Mouse (Mus musculus) urinary bladder, postnatal 4 days (tissue): Measurements from ENCODE around the gene Hydin.
"Not testable (repeated sequence)": the region's sequence is repeated elsewhere in the genome, so short reads cannot be mapped to it uniquely, and the experiment has no call there.

Experiments used
- DNase-seq, 2 experiments: peaks; one replicate each; pipeline ENCODE4 v3.0.0; 2021 to 2022; ENCODE audit warnings: low spot score in 2 of 2

The Hydin gene

DNA sequence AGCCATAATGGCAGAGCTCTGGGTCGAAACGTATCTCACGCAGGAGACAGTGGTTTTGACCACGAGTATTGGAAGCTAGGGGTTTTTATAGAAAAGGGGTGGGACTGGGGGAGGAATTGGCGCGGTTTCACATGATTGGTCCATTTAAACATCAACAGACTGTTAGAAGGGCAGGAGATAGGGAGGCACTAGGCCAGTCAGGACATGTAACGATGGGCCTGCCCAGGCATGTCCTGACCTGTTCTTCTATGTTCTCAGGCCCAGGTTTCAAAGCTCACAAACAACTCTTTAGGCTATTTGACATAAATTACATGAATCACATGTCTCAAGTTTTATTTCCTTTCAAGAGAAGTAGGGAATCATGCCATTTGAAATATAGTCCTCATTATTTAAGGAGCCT, 255.7 kb downstream of the Hydin start:
- DNase-seq = not testable (repeated sequence)

DNA sequence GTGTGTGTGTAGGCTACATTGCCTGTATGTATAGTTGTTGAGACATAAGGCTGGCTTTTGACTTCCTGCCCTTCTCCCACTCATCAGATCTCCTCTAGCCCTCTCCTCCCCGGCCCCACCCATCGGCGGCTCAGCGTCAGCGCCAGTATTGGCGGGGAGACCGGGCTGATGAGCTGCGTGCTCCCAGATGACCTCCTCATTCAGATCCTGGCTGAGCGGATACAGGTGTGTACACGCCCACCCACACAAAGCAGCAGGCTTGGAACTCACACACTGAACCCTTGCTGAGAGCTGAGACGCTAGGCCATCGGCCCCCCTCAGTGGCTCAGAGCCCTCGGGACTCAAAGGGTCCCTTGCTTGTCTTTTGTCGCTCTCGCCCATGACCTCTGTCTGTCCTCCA, 256.2 kb downstream of the Hydin start:
- DNase-seq = no peak

DNA sequence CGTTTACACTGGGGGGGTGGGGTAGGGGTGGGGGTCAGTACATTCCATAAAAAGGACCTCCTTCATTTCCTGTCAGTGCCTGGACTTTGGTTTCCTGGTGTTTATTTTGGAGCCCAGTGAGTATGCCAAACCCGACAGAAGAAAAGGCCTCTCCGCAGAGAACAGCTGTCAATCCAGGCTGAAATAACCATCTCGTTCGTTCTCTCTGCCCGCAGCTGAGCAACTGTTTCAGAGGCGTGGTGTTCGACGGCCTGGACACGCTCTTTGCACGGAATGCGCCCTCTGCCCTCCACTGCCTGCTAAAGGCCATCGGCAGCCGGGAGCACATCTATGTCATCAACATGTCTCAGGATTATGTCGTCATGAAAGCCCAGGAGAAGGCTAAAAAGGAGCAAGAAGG, 258.5 kb downstream of the Hydin start:
- DNase-seq = no peak

DNA sequence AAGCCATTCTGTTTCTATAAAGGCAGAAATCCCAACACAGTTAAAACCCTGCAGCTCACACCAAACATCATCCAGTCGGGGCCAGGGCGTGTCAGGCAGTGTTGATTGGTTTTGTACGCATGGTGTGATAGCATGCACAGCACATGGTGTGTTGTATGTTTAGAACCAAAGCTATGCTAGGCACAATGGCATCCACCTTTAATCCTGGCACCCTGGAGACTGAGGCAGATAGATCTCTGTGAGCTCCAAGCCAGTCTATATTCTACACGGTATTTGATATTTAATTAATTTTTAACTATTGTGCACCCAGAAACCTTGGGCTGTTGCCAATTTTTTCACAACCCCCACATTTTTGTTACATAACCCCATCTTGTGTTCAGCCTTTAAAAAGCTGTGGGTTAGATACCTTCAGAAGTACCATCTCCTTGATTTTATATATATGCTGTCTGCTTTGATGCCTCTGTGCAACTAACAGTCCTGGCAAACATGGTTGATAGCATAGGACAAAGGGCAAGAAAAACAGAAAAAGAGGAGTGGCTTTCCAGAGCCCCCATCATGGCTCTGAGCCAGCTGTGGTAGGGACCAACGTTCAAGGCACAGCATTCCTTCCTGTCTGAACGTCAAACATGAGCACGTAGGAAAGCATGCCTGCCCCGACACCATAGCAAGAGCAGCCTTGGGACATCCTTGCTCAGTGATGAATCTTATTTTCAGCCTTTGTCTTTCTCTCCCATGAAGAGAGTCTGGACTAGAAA, 263.4 kb downstream of the Hydin start:
- DNase-seq = no peak

DNA sequence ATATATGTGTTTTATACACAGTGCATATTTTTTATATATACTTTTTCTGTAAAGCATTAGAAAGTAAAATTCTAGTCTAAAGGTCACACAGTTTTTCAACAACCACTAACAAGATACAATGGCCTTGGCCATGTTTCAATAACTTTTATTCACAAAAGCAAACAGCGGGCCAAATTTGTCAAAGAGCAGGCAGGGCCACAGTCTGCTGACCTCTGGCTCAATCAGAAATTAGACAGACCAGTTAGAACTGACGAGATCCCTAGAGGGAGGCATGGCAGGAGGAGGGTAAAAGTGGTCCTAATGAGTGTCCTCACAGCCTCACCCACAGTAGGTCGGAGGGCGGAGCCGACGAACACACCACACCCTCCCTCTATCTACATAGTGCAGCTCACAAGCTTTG, 267.0 kb downstream of the Hydin start:
- DNase-seq = no peak

DNA sequence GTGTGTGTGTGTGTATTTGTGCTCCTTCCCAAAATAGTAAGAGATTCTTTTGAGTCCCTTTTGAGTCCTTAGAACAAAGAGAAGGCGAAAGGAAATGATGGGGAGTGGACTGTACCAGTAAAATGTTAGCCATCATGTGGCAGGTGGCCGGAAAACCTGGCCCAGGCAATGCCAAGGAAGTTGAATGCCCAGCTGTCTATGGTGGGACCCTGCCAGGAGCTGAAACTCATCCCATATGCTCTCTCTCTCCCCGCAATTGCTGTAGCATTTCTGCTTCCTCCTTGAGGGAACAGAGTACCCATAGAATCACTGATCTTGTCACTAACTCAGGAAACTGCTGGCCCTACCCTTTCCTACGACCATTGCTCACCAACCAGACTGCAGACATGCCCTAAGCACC, 271.1 kb downstream of the Hydin start:
- no peak for DNase-seq

DNA sequence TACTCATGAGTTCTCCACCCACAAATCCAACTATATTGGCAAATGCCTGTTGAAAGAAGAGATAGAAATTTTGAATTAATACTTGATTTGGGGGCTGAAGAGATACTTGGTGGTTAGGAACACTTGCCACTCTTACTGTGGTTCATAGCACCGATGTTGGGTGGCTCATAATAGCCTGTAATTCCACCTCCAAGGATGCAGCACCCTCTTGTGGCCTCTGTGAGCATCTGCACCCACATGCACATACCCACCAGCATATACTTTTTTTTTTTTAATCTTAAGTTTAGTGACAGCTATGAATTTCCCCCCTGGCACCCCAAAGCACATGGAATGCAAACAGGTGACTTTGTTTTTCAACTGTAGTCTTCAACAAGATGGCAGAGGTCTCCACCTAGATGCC, 283.6 kb downstream of the Hydin start:
- no peak for DNase-seq

DNA sequence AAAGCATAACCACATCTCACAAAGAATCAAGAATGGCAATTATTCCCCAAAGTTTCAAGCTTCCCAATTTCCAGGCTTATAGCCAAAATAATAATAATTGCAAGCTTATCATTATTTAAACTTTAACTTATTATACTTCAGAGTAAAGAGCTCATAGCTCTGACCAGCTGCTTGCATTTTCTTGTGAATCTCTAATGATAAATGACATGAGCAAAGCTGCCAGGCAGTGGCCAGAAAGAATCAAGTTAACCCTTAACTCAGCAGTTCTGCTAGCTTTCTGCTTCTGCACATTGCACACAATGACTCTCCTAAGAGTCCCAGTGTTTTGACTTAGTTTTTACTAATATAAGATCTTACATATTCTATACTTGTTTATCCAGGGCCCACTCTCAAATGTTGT, 285.3 kb downstream of the Hydin start:
- not testable (repeated sequence) for DNase-seq

DNA sequence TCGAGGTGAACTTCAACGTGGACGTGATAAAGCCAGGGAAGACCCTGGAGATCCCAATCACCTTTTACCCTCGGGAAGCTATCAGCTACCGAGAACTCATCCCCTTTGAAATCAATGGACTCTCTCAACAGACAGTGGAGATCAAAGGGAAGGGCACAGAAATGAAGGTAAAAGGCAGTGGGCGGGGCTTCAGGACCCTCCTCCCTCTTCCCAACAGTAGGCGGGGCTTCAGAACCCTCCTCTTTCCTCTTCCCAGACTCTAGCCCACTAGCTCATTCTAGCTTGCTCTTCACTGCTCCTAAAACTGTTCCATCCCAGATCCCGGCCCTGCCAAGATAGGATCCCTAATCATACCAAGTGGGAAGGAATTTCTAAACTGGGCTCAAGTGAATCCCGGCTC, 325.9 kb downstream of the Hydin start:
- DNase-seq = no peak

DNA sequence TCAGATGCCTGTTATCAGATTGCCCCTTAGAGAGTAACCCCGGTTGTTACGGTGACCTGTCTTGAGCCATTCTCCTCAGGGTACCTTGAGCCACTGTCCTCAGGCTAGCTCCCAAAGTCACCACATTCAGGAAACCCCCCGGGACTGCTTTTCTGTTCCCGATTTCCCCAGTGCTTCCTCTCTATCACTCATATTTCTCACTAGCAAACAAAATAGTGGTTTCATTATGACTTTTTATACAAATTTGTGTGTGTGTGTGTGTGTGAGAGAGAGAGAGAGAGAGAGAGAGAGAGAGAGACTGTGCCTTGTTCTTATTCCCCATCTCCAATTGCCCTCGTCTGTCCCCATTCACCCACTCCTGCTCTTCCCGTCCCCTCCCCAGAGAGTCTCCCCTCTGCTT, 327.4 kb downstream of the Hydin start:
- no peak for DNase-seq

DNA sequence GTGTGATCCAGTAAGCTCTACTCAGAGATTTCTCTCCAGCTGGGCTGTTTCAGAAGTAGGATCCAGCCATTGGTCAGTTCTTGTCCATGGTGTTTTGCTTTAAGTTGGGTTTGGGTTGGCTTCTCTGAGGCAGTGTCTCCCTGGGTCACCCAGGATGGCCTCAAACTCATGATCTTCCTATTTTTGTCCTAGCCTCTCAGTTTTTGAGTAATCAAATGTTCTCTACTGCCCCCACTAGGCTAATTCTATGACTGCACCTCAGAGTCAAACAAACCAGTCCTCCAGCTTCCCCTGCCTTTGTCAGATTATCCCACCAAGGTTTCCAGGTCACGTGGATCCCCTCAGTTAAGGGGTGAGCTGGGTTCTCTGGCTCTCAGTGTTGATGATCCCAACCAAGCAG, 337.8 kb downstream of the Hydin start:
- DNase-seq = no peak

DNA sequence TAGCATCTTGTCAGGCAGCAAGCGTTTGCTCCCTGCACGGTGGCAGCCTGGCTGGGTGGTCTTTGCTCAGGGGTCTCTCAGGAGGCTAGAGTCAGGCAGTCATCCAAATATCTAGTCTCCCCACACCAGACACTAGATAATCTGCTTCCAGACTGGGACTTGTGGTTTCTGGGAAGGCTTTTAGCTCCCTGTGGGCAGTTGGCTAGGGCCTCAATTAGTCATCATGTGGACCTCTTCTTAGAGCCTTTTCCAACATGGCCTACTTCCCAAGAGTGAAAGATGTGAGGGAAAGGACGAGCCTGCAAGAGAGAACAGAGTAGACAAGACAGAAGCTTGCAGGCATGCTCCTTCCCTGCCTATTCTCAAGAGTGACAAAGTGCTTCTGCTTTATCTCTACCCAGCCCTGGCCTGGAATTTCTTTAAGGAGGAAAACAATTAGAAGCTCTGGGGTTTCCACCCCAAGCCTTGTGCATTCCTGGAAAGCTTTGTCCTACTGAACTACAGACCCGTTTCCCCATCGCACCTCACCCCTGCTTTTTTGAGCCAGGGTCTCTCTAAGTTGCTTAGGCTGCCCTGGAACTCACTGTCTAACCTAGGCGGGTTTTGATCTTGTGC, 338.7 kb downstream of the Hydin start:
- no peak for DNase-seq

DNA sequence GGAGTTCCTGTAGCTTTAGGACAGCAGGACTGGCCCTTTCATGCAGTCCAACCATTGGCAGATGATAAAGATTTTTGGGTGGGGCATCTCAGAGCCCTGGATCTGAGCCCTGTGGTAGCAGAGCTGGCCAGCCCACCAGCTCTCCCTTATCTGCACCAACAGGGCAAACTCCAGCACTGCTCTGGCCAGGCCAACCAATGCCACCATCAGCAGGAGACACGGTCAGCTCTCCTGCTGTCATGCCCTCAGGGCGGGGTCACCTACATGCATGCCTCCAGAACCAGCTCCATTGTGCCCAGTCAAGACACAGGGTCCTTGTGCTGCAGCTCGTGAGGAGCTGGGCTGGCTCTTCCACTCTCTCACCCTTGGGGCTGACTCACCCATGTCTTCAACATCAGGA, 349.0 kb downstream of the Hydin start:
- DNase-seq = no peak

DNA sequence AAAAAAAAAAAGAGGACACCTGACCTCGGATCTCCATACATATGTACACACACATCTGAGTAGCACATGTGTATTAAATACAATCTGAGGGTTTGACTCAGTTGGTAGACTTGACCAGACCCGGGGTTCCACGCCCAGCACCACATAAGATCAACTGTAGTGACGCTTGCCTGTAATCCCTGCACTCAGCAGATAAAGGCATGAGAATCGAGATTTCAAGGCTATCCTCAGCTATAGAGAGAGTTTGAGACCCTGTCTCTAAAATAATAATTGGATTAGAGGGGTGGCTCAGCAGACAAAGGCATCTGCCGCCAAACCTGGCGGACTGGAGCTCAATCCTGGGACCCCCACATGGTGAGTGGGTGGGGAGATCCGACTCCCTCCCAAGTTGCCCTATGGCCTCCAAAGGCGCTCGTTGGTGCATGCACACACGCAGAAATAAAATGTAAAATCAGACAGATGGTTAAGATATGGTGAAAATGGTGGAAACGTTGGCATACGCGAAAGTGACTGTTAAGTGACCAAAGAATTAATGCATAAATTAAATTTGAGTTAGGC, 351.1 kb downstream of the Hydin start:
- no peak for DNase-seq

DNA sequence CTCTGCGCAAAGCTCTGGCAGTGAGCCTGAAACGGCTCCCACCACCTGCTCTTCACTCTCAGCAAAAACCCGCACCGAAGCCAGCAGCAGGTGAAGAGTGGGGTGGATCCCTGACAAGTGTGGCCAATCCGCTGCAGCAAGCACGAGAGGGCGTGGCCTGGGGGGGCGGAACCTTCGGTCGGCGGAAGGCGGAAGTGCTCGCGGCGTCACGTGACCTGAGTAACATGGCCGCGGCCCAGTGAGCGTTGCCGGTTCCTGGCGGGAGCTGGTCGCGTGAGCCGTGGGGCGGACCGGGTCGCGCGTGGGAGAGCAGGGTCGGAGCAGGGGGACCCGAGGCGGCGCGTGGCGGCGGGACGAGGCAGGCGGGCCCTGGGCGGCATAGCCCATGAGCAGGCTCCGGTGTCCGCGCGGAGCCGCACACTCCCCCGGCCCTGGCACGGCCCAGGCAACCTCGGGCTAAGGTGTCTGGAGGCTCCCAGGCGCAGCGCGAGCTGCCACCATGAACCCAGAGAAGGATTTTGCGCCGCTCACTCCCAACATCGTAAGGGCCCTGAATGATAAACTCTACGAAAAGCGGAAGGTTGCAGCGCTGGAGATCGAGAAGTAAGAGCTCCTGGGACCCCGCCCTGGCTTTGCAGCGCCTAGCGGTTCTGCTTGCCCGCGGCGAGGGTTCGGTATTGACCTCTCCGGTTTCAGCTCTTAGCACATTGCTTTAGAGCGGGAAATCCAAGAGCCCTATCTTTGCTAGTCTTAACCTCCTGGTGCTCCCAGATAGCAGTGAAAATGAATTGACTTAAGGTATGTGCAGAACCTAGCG, 351.8 kb downstream of the Hydin start, which contains the start of gene Vac14:
Gene Vac14, plus strand, starts transcription at position 195 of the 817 bp plus-strand sequence.
- peak; percentile 92 to 98 for DNase-seq

DNA sequence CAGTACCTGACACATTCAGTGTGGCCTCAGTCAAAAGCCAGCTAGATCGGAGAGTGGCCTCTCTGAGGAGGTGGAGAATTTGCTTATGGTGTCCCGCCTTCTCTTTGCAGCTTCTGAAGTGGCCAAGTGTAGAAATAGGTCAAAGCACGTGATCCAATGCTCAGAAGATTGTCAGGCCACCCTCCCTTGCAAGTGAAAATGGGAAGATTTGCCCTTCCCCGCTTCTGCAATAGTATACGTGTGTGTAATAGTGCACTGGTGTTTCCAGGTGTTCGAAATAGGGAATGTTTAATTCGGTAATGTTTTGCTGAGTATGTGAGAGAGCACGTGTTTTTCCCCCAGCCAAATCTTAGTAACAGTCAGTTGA, 352.4 kb downstream of the Hydin start:
- no peak for DNase-seq

DNA sequence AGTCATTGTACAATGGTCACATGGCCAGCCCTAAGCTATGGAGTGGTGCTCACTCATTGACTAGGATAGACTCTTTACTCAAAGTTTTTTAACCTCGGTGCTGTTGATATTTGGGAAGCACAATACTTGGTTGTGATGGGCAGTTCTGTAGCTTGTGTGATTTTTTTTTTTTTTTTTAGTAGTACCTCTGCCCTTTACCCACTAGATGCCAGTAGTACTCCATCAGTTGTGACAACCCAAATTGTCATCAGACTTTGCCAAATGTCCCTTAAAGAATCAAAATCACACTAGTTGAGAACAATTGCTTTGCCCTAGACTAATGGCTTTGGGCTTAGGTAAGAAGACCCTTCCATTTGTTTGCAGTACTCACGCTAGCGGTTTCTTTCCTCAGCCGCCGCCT, 353.1 kb downstream of the Hydin start:
- no peak for DNase-seq

DNA sequence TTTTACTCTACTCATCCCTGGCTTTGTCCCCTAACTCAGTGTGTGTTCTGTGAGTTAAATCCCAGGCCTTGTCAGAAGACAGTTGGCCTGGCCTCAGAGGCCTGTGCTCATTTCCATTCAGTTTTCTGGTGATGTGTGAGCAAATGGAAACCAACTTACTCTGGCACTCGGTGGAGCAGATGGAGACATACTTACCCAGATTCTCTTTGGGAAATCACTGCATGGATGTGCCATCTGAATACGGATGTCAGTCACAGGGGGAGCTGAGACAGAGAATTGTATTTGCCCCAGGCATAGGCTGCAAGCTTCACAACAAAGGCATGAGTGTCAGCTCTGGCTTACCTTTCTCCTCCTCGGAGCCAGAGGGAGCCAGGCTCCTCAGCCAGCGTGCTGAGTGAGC, 359.7 kb downstream of the Hydin start:
- no peak for DNase-seq

DNA sequence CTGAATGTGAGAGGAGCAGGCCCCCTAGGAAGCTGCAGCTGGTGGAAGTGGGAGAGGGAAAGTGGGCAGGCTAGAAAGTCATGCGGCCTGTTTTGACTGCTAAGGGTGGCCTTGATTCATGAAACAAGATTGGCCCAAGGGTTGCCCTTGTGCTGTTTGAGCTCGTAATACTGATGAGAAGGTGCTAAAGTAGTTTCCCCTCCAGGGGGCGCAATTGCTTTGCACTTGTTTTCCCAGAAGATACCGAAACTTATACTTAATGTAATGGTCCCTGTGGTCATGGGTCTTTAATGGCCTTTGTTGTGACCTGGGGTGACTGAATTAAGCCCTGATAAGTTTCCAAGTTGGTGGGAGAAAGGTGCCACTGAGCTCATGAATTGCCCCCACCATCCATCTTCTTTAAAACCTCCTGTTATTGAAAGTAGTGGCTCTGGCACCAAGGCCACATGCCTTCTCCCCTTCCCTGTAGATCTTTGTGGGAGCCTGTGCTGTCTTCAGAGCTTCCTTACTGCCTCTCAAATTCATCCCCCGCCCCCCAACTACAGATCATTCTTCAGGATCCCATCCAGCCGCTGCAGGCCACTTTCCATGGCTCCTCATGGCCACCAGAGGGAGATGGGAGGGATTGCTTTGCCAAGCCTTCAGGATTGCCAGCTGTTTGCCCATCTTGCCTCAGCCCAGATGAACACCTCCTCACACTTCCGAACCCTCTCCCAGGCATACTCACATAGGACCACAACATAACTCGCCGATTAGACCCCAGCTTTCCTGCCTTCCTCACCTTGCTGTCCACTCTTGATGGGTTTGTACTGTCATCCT, 362.7 kb downstream of the Hydin start:
- DNase-seq = peak in 1 of 2 experiments; percentile 69

DNA sequence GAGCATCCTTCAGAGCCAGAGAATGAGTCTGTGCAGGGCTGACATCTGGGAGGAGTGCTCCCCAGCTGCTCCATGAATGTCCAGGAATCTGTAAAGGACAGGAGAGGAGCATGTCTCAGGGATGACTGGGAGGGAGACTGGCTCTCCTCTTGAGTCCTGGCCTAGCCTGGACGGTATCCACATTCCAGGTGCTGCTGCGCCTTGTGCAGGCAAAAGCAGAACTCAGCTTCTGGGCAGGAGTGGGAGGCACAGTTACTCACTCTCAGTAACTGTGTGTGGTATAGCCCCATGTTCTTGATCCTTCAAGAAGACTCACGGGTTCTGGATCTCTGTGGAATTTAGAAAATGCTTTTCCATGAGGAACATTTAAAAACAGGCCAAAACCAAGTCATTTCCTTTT, 363.3 kb downstream of the Hydin start:
- DNase-seq = no peak

DNA sequence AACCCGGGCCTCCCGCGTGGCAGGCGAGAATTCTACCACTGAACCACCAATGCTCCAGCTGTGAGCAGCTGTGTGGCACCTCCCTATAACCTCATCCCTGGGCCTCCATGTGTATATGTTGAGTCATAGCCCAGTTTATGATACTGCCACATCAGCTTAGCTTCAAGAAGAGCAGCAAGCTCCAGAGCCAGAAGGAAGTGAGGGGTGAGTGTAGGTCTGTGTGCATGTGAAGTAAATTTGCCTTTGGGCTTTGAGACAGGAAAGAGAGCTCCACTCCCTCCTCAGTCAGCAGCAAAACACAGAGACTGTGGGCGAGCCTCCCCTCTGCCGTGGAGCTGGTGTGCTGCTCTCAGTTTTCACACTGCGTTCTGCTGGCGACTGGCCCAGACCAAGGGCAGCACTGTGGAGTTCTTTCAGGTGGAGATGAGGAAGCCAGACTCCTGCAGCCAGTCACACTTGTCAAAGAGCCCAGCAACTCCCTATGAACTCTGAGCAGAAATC, 363.8 kb downstream of the Hydin start:
- DNase-seq = peak; percentile 74 to 86
